Mouse (Mus musculus) CH12.LX (cell line): ENCODE measurements at regions not wholly inside any gene's neighbourhood (a gene's known extent, or its start where the extent isn't known, plus 50 kb on each side); places are given as distances from the start of the nearest gene placed in this dataset.

Source experiments
- DNase-seq: peaks from one replicate; pipeline ENCODE4 v3.0.0-alpha.2; 2013; ENCODE audit errors: extremely low read depth
- H3K27ac ChIP-seq: 2 replicates; pipeline ENCODE4 v1.5.1; 2012; ENCODE audit warnings: low read depth, mild to moderate bottlenecking, control low read depth, moderate library complexity; ENCODE audit not compliant: insufficient read depth
- H3K27me3 ChIP-seq: replicated peaks from 2 replicates; pipeline ENCODE3; 2012; ENCODE audit warnings: inconsistent platforms
- H3K36me3 ChIP-seq, 2 experiments: replicated peaks in 1 of 2; 2 replicates each; pipeline versions ENCODE3 to v1.6.1; 2012; ENCODE audit warnings: inconsistent platforms in 1 of 2, low read length in 1 of 2, mild to moderate bottlenecking in 1 of 2, mixed read lengths in 1 of 2, moderate library complexity in 1 of 2; ENCODE audit not compliant: control insufficient read depth in 1 of 2, insufficient read depth in 1 of 2
- H3K4me1 ChIP-seq, 2 experiments: 2 replicates each; pipeline ENCODE4 v1.6.1; 2012; ENCODE audit warnings: inconsistent platforms in 1 of 2, moderate library complexity in 1 of 2; ENCODE audit not compliant: insufficient read depth in 2 of 2, control insufficient read depth in 1 of 2
- H3K4me2 ChIP-seq: 2 replicates; pipeline ENCODE4 v1.6.1; 2012; ENCODE audit warnings: low read depth, mild to moderate bottlenecking, control low read depth; ENCODE audit not compliant: poor library complexity, insufficient read depth, severe bottlenecking
- H3K4me3 ChIP-seq, 3 experiments: fragments of 150-350 bp in 1 of 3; sonication (generic) in 1 of 3; replicated peaks in 1 of 3; 2 replicates each; pipeline versions ENCODE3 to v1.5.1; 2011 to 2012; ENCODE audit warnings: low read depth in 2 of 3, low read length in 2 of 3, mild to moderate bottlenecking in 2 of 3, moderate library complexity in 2 of 3, control low read depth in 1 of 3, improper control_type of control experiment in 1 of 3, inconsistent platforms in 1 of 3, mixed read lengths in 1 of 3; ENCODE audit not compliant: poor library complexity in 1 of 3
- H3K79me2 ChIP-seq: replicated peaks from 2 replicates; pipeline ENCODE4 v1.6.1; 2012; ENCODE audit warnings: mild to moderate bottlenecking, moderate library complexity; ENCODE audit not compliant: control insufficient read depth, poor library complexity, insufficient read depth, severe bottlenecking; ENCODE audit errors: extremely low read depth
- H3K9ac ChIP-seq: 2 replicates; pipeline ENCODE4 v1.6.1; 2012; ENCODE audit warnings: low read depth, mild to moderate bottlenecking, control low read depth, moderate library complexity; ENCODE audit not compliant: insufficient read depth
- H3K9me3 ChIP-seq: replicated peaks from 2 replicates; pipeline ENCODE3; 2012; ENCODE audit warnings: low read length, inconsistent platforms, mixed read lengths
- BHLHE40 ChIP-seq: IDR thresholded peaks from 2 replicates; pipeline ENCODE4 v1.6.1; 2011; ENCODE audit warnings: mild to moderate bottlenecking, low read depth, low read length, improper control_type of control experiment
- CHD1 ChIP-seq: IDR thresholded peaks from 2 replicates; pipeline ENCODE4 v1.6.1; 2012; ENCODE audit warnings: low read depth, low read length, improper control_type of control experiment, inconsistent platforms
- CTCF ChIP-seq, 2 experiments: IDR thresholded peaks in 1 of 2; conservative IDR thresholded peaks in 1 of 2; 2 replicates each; pipeline ENCODE4 v1.5.1; 2011 to 2012; ENCODE audit warnings: low read depth in 2 of 2, low read length in 2 of 2, improper control_type of control experiment in 1 of 2, inconsistent platforms in 1 of 2, mild to moderate bottlenecking in 1 of 2, moderate library complexity in 1 of 2
- E2F4 ChIP-seq: IDR thresholded peaks from 2 replicates; pipeline ENCODE4 v1.6.1; 2011; ENCODE audit warnings: low read depth, low read length, improper control_type of control experiment; ENCODE audit not compliant: insufficient replicate concordance
- EP300 ChIP-seq: IDR thresholded peaks from 2 replicates; pipeline ENCODE4 v1.6.1; 2011; ENCODE audit warnings: low read length, improper control_type of control experiment
- ETS1 ChIP-seq: conservative IDR thresholded peaks from 2 replicates; pipeline ENCODE4 v1.6.1; 2012; ENCODE audit warnings: low read depth, mild to moderate bottlenecking, inconsistent platforms, low read length, improper control_type of control experiment, moderate library complexity
- GABPA ChIP-seq: IDR thresholded peaks from 2 replicates; pipeline ENCODE4 v1.6.1; 2012; ENCODE audit warnings: low read depth, low read length, improper control_type of control experiment, inconsistent platforms; ENCODE audit not compliant: insufficient replicate concordance
- HCFC1 ChIP-seq: IDR thresholded peaks from 2 replicates; pipeline ENCODE4 v1.6.1; 2012; ENCODE audit warnings: low read depth, mild to moderate bottlenecking, inconsistent platforms, low read length, improper control_type of control experiment
- MEF2A ChIP-seq: IDR thresholded peaks from 2 replicates; pipeline ENCODE4 v1.6.1; 2014; ENCODE audit warnings: low read depth, mild to moderate bottlenecking, inconsistent platforms, low read length, improper control_type of control experiment, borderline replicate concordance
- MXI1 ChIP-seq: IDR thresholded peaks from 2 replicates; pipeline ENCODE4 v1.6.1; 2011; ENCODE audit warnings: mild to moderate bottlenecking, low read depth, low read length, improper control_type of control experiment
- MYC ChIP-seq: IDR thresholded peaks from 2 replicates; pipeline ENCODE4 v1.6.1; 2011; ENCODE audit warnings: low read depth, mild to moderate bottlenecking, improper control_type of control experiment, low read length
- PAX5 ChIP-seq: IDR thresholded peaks from 2 replicates; pipeline ENCODE4 v1.6.1; 2012; ENCODE audit warnings: low read length, inconsistent platforms, mixed read lengths
- POLR2A ChIP-seq: IDR thresholded peaks from 2 replicates; pipeline ENCODE4 v1.6.1; 2011; ENCODE audit warnings: low read depth, mild to moderate bottlenecking, improper control_type of control experiment, low read length
- POLR2AphosphoS2 ChIP-seq: IDR thresholded peaks from 2 replicates; pipeline ENCODE4 v1.6.1; 2011; ENCODE audit warnings: low read depth, low read length, improper control_type of control experiment
- RAD21 ChIP-seq: IDR thresholded peaks from 2 replicates; pipeline ENCODE4 v1.6.1; 2011; ENCODE audit warnings: low read depth, mild to moderate bottlenecking, low read length, improper control_type of control experiment, moderate library complexity
- RCOR1 ChIP-seq: conservative IDR thresholded peaks from 2 replicates; pipeline ENCODE4 v1.6.1; 2012; ENCODE audit warnings: low read depth, mild to moderate bottlenecking, inconsistent platforms, low read length, improper control_type of control experiment
- SIN3A ChIP-seq: IDR thresholded peaks from 2 replicates; pipeline ENCODE4 v1.6.1; 2012; ENCODE audit warnings: low read length, improper control_type of control experiment, inconsistent platforms
- TCF12 ChIP-seq: IDR thresholded peaks from 2 replicates; pipeline ENCODE4 v1.6.1; 2014; ENCODE audit warnings: low read depth, mild to moderate bottlenecking, inconsistent platforms, low read length, improper control_type of control experiment
- USF1 ChIP-seq: IDR thresholded peaks from 2 replicates; pipeline ENCODE4 v1.6.1; 2014; ENCODE audit warnings: low read depth, mild to moderate bottlenecking, inconsistent platforms, low read length, improper control_type of control experiment
- USF2 ChIP-seq: conservative IDR thresholded peaks from 2 replicates; pipeline ENCODE4 v1.6.1; 2011; ENCODE audit warnings: low read depth, low read length, improper control_type of control experiment
- ZC3H11A ChIP-seq: IDR thresholded peaks from 2 replicates; pipeline ENCODE4 v1.6.1; 2012; ENCODE audit warnings: low read depth, mild to moderate bottlenecking, inconsistent platforms, low read length, improper control_type of control experiment
- ZKSCAN1 ChIP-seq: IDR thresholded peaks from 2 replicates; pipeline ENCODE4 v1.6.1; 2012; ENCODE audit warnings: low read depth, inconsistent platforms, low read length, improper control_type of control experiment, borderline replicate concordance
- ZNF384 ChIP-seq: IDR thresholded peaks from 2 replicates; pipeline ENCODE4 v1.6.1; 2012; ENCODE audit warnings: low read depth, low read length, improper control_type of control experiment, inconsistent platforms
- dilution Hi-C: fragments of 300-500 bp; cut with MboI; formaldehyde crosslinking; loops from 2 replicates; pipeline ENCODE4 v1.14.3; 2020; ENCODE audit warnings: low sequenced_read_pairs; ENCODE audit not compliant: extremely low pct_unique_long_range_greater_than_20kb, extremely low pct_ligation_motif_present
- in situ Hi-C: fragments of 300-500 bp; cut with MboI; formaldehyde crosslinking; loops from 3 replicates; pipeline ENCODE4 v1.14.3; 2019; ENCODE audit warnings: low sequenced_read_pairs, low pct_ligation_motif_present, low pct_unique_long_range_greater_than_20kb, mixed read lengths

GRCm38 (mm10) chr7:125338177-125338751 is 106.2 kb upstream of the Kdm8 start:
- no peak overlapping the region for H3K4me2 ChIP-seq
- dilution Hi-C loops: no loop called here

GRCm38 (mm10) chr7:125340326-125340905 is 104.1 kb upstream of the Kdm8 start:
- H3K4me2 ChIP-seq: no peak overlapping the region
- no peak overlapping the region for H3K27ac ChIP-seq
- H3K36me3 ChIP-seq: no peaks in the 10 kb centered on the region
- H3K4me1 ChIP-seq: no peaks in the 10 kb centered on the region
- in situ Hi-C loops: no loop called here
- DNase-seq: no peak
- peaks cover 76% of the 10 kb centered on the region for H3K27me3 ChIP-seq
- no peaks in the 10 kb centered on the region for H3K79me2 ChIP-seq
- H3K9me3 ChIP-seq: no peaks in the 10 kb centered on the region
- H3K9ac ChIP-seq: no peak overlapping the region
- no peak overlapping the region for H3K4me3 ChIP-seq
- dilution Hi-C loops: no loop called here
- no peak for TF ChIP-seq USF1
- no peak for TF ChIP-seq ETS1
- TF ChIP-seq BHLHE40: no peak
- no peak for TF ChIP-seq GABPA
- TF ChIP-seq MEF2A: no peak
- TF ChIP-seq PAX5: no peak
- no peak for TF ChIP-seq POLR2AphosphoS2
- TF ChIP-seq ZKSCAN1: no peak
- TF ChIP-seq TCF12: no peak
- no peak for TF ChIP-seq POLR2A
- TF ChIP-seq CHD1: no peak
- TF ChIP-seq SIN3A: no peak
- TF ChIP-seq EP300: no peak
- TF ChIP-seq ZC3H11A: no peak
- TF ChIP-seq RCOR1: no peak
- TF ChIP-seq MYC: no peak
- TF ChIP-seq HCFC1: no peak

More at GRCm38 (mm10) chr7:125338177-125338751, 106.2 kb upstream of the Kdm8 start:
- no peak for DNase-seq
- Histone ChIP-seq H3K36me3 (no peaks in the 10 kb centered on the region), H3K27ac (no peak overlapping the region), H3K27me3 (peaks cover 80% of the 10 kb centered on the region), H3K9ac (no peak overlapping the region), H3K9me3 (no peaks in the 10 kb centered on the region), H3K4me1 (no peaks in the 10 kb centered on the region), H3K79me2 (no peaks in the 10 kb centered on the region), H3K4me3 (no peak overlapping the region)
- TF ChIP-seq HCFC1: no peak
- no peak for TF ChIP-seq MEF2A
- no peak for TF ChIP-seq CTCF (conservative IDR thresholded peaks at IDR 0.05 in 1 of 2, IDR thresholded peaks at IDR 0.05 in 1 of 2; ENCODE audit: low read depth in 2 of 2, low read length in 2 of 2)
- TF ChIP-seq E2F4: no peak
- no peak for TF ChIP-seq ZNF384
- no peak for TF ChIP-seq RAD21
- TF ChIP-seq USF2: no peak
- TF ChIP-seq RCOR1: no peak
- no peak for TF ChIP-seq TCF12
- TF ChIP-seq MXI1: no peak
- in situ Hi-C loops: no loop called here
